Mouse (Mus musculus) lung, postnatal 0 days (tissue): ENCODE results near the gene Svs2. TPM values are rescaled to one million over a fixed set of nuclear protein-coding genes. Genes with fewer than 3 reads are reported as not detected.
"Not testable (repeated sequence)": the region's sequence is repeated elsewhere in the genome, so short reads cannot be mapped to it uniquely, and the experiment has no call there.

Experiments
- ATAC-seq: fragments of 200-750 bp; cut with Nextera tagmentation; 2 replicates; pipeline ENCODE4 v1.8.0; 2017; ENCODE audit warnings: moderate library complexity
- DNase-seq: peaks from one replicate; pipeline ENCODE4 v3.0.0-alpha.2; 2016; ENCODE audit warnings: low spot score
- H3K27ac ChIP-seq: fragments of 300-500 bp; sonication (generic); 2 replicates; pipeline ENCODE4 v1.5.1; 2014; ENCODE audit warnings: antibody characterized with exemption, mild to moderate bottlenecking, low read length, mixed read lengths
- H3K27me3 ChIP-seq: fragments of 300-500 bp; sonication (generic); replicated peaks from 2 replicates; pipeline ENCODE4 v1.6.1; 2014; ENCODE audit warnings: low read length, mixed read lengths; ENCODE audit not compliant: insufficient read depth
- H3K36me3 ChIP-seq: fragments of 300-500 bp; sonication (generic); 2 replicates; pipeline ENCODE4 v1.6.1; 2014; ENCODE audit warnings: low read length, mixed read lengths; ENCODE audit not compliant: insufficient read depth
- H3K4me1 ChIP-seq: fragments of 300-500 bp; sonication (generic); 2 replicates; pipeline ENCODE4 v1.6.1; 2014; ENCODE audit warnings: antibody characterized with exemption, low read depth, low read length, mixed read lengths; ENCODE audit not compliant: insufficient read depth
- H3K4me2 ChIP-seq: fragments of 300-500 bp; sonication (generic); replicated peaks from 2 replicates; pipeline ENCODE4 v1.6.1; 2014; ENCODE audit warnings: low read depth, mild to moderate bottlenecking, low read length, moderate library complexity, mixed read lengths
- H3K4me3 ChIP-seq: fragments of 300-500 bp; sonication (generic); 2 replicates; pipeline ENCODE4 v1.5.1; 2014; ENCODE audit warnings: low read depth, low read length
- H3K9ac ChIP-seq: fragments of 300-500 bp; sonication (generic); replicated peaks from 2 replicates; pipeline ENCODE4 v1.6.1; 2014; ENCODE audit warnings: low read depth, mild to moderate bottlenecking
- H3K9me3 ChIP-seq: fragments of 300-500 bp; sonication (generic); 2 replicates; pipeline ENCODE4 v1.6.1; 2016; ENCODE audit warnings: low read length, mixed read lengths
- CTCF ChIP-seq: IDR thresholded peaks from 2 replicates; pipeline ENCODE4 v1.5.1; 2016; ENCODE audit warnings: antibody characterized with exemption, mild to moderate bottlenecking
- EP300 ChIP-seq: IDR thresholded peaks from 2 replicates; pipeline ENCODE4 v1.6.1; 2016; ENCODE audit warnings: antibody characterized with exemption, mild to moderate bottlenecking, control low read depth
- WGBS: fragments of 180-500 bp; shearing (Covaris S2); extraction: QIAGEN DNeasy Blood & Tissue Kit; methylation state at CpG from one replicate; pipeline ENCODE4 v1.1.7; 2014; 5-methylcytosine and 5-hydroxymethylcytosine counted together
- polyA plus RNA-seq: library from polyadenylated mRNA; unstranded; fragments of >200 nt; fragmentation: Nextera tagmentation; extraction: Ambion mirVana; gene quantifications from 2 replicates; pipeline ENCODE4 v1.2.1, GENCODE M21; 2015

The Svs2 gene
- polyA plus RNA-seq, 1 experiment from 2014 or later, result not detected

GRCm38 (mm10) chr2:164219295-164219694 lies 19.0 kb downstream of the Svs2 start:
- Histone ChIP-seq H3K9me3 (no peaks in the 10 kb centered on the region), H3K4me2 (no peak overlapping the region), H3K27me3 (no peaks in the 10 kb centered on the region), H3K9ac (no peak overlapping the region), H3K36me3 (no peaks in the 10 kb centered on the region), H3K4me1 (no peaks in the 10 kb centered on the region), H3K27ac (no peak overlapping the region), H3K4me3 (no peak overlapping the region)
- DNase-seq, result no peak
- TF ChIP-seq CTCF (no peak), EP300 (no peak)
- WGBS, result 83% methylated on average over 9 of the region's 9 CpGs
- no peak for ATAC-seq

- H3K4me3 ChIP-seq, result no peak overlapping the region
- H3K4me1 ChIP-seq, result no peaks in the 10 kb centered on the region
- 77% methylated on average over 5 of the region's 5 CpGs for WGBS
- no peaks in the 10 kb centered on the region for H3K9me3 ChIP-seq
- DNase-seq (no peak), ATAC-seq (no peak)
- TF ChIP-seq EP300 (no peak), CTCF (no peak)
- H3K27me3 ChIP-seq, result no peaks in the 10 kb centered on the region
- no peak overlapping the region for H3K27ac ChIP-seq
- no peak overlapping the region for H3K4me2 ChIP-seq
- no peak overlapping the region for H3K9ac ChIP-seq
- H3K36me3 ChIP-seq, result no peaks in the 10 kb centered on the region
These were observed 25.6 kb downstream of the Svs2 start for GRCm38 (mm10) chr2:164212711-164213110.

- H3K4me3 ChIP-seq, result no peak overlapping the region
- no peaks in the 10 kb centered on the region for H3K4me1 ChIP-seq
- DNase-seq (no peak), ATAC-seq (no peak)
- no peaks in the 10 kb centered on the region for H3K27me3 ChIP-seq
- TF ChIP-seq EP300, result no peak
- TF ChIP-seq CTCF, result no peak
- no peaks in the 10 kb centered on the region for H3K36me3 ChIP-seq
- H3K9me3 ChIP-seq, result no peaks in the 10 kb centered on the region
- no peak overlapping the region for H3K27ac ChIP-seq
- H3K4me2 ChIP-seq, result no peak overlapping the region
- 88% methylated on average over 4 of the region's 4 CpGs for WGBS
- H3K9ac ChIP-seq, result no peak overlapping the region
These were observed 27.4 kb downstream of the Svs2 start for GRCm38 (mm10) chr2:164210892-164211291.

GRCm38 (mm10) chr2:164206676-164207075 lies 31.6 kb downstream of the Svs2 start:
- no peak overlapping the region for H3K27ac ChIP-seq
- DNase-seq (no peak), ATAC-seq (no peak)
- no peak overlapping the region for H3K4me2 ChIP-seq
- H3K4me3 ChIP-seq, result no peak overlapping the region
- no peaks in the 10 kb centered on the region for H3K9me3 ChIP-seq
- H3K27me3 ChIP-seq, result no peaks in the 10 kb centered on the region
- H3K36me3 ChIP-seq, result no peaks in the 10 kb centered on the region
- H3K4me1 ChIP-seq, result no peaks in the 10 kb centered on the region
- 51% methylated on average over 4 of the region's 4 CpGs for WGBS
- no peak for TF ChIP-seq EP300
- TF ChIP-seq CTCF, result no peak
- H3K9ac ChIP-seq, result no peak overlapping the region

GRCm38 (mm10) chr2:164206011-164206410 lies 32.3 kb downstream of the Svs2 start:
- not testable (repeated sequence) for H3K27ac ChIP-seq, H3K27me3 ChIP-seq, H3K4me3 ChIP-seq, H3K4me1 ChIP-seq, H3K4me2 ChIP-seq, ATAC-seq, DNase-seq, H3K9me3 ChIP-seq, H3K9ac ChIP-seq, H3K36me3 ChIP-seq
- 83% methylated on average over 10 of the region's 10 CpGs for WGBS

- Histone ChIP-seq H3K27ac (no peak within 1 kb of the TSS), H3K4me3 (no peak within 1 kb of the TSS), H3K9me3 (no peaks in the 10 kb centered on the region), H3K36me3 (no peaks in the 10 kb centered on the region), H3K27me3 (no peaks in the 10 kb centered on the region), H3K4me1 (no peaks in the 10 kb centered on the region), H3K4me2 (no peak within 1 kb of the TSS), H3K9ac (no peak within 1 kb of the TSS)
- no peak for DNase-seq
- no peak for ATAC-seq
- no peak for TF ChIP-seq CTCF
- TF ChIP-seq EP300, result no peak
- WGBS, result 74% methylated on average over 20 of the region's 20 CpGs
These were observed 38.5 kb downstream of the Svs2 start, which contains the start of gene Wfdc15a for GRCm38 (mm10) chr2:164199626-164200327. TSS of gene Wfdc15a (minus strand) at chr2:164200130.

GRCm38 (mm10) chr2:164196700-164196990 lies 41.6 kb downstream of the Svs2 start:
- Histone ChIP-seq H3K36me3 (no peaks in the 10 kb centered on the region), H3K4me1 (no peaks in the 10 kb centered on the region), H3K4me3 (no peak overlapping the region), H3K4me2 (no peak overlapping the region), H3K9ac (no peak overlapping the region), H3K9me3 (no peaks in the 10 kb centered on the region), H3K27ac (no peak overlapping the region), H3K27me3 (no peaks in the 10 kb centered on the region)
- ATAC-seq (no peak), DNase-seq (no peak)
- no peak for TF ChIP-seq EP300
- no peak for TF ChIP-seq CTCF
- 62% methylated on average over 5 of the region's 5 CpGs for WGBS
